Mouse (Mus musculus): ENCODE data around the gene Esf1.
"Not testable (repeated sequence)": the region's sequence is repeated elsewhere in the genome, so short reads cannot be mapped to it uniquely, and the experiment has no call there.

Esf1 gene

DNA sequence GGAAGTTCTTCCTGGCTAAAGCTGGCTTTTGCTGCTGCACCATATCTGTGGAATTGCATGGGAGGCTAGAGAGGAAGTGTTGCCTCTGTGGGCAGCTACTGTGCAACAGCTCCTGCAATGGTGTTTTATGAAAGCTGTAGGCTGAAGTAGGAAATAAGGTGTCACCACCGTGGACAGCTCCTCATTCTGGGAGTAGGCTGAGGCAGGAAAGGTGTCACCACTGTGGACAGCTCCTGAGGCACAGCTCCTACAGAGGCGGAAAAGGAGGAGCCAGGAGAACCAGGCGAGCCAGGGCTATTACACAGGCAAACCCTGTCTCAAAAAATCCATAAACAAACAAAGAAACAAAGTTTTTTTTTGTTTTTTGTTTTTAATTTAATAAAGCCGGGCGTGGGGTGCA, 74.3 kb downstream of the Esf1 start:
- no peak for DNase-seq (ENCODE audit: low read depth)

DNA sequence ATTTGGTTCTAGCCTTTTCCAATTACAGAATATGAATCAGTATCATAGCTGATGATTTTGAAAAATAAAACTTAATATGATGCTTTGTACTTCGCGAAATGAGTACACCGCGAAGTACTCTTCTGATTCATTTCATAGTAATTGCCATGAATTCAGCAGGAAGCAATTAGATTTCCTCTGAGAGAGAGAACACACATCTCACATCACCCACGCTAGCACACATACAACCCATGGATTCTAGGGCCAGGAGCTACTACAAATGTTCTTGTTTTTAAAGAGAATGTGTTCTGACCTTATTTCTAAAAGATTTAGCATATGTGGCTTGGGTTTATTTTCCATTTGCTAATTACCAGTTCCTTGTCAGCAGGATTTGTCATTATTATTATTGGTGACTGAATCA, 76.9 kb downstream of the Esf1 start:
- no peak for DNase-seq (ENCODE audit: low read depth)

- DNase-seq (ENCODE audit: low read depth) = peak; percentile 10
Measured at GRCm38 (mm10) chr2:140084245-140084644, 86.1 kb downstream of the Esf1 start.

- peak; percentile 29 for DNase-seq (ENCODE audit: low read depth)
Measured at GRCm38 (mm10) chr2:140080747-140081577, 89.4 kb downstream of the Esf1 start.

GRCm38 (mm10) chr2:140079284-140079683, 91.1 kb downstream of the Esf1 start:
- DNase-seq (ENCODE audit: low read depth) = not testable (repeated sequence)

GRCm38 (mm10) chr2:140078600-140079280, 91.6 kb downstream of the Esf1 start:
- no peak for DNase-seq (ENCODE audit: low read depth)

DNA sequence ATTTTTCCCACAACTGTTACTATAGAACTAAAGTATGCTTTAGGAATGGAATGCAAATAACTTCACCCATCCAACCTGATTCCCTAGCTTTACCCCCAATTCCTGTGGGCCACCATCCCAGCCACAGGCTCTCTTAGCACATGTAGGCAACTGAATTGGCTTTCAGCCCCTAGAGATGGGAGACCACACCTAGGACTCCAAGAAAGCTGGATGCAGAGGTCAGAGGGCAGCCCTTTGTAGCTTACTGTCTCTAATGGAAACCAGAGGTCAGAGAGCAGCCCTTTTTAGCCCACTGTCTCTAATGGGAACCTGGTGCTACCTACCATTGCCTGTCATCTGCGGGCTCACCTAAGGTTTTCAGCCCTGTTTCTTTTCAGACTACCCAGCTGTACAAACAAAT, 92.9 kb downstream of the Esf1 start:
- no peak for DNase-seq (ENCODE audit: low read depth)

DNA sequence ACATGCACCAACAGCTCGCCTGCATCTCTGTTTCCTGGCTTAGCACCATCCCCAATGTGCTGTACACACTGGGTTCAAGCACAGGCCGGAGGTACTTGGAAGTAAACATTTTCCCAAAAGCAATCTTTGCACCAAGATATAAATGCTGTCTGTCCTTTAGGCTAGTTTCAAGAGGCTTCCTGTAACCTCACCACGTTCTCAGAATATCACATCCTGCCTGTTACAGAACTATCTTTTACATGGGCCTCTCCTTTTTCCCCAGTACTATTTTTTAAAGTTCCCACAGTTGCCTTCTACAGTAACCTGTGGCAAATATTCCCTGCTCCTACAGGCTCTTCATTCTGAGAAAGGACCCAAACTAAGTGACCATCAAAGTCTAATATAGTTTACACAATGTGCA, 95.2 kb downstream of the Esf1 start:
- no peak for DNase-seq (ENCODE audit: low read depth)

All from 416B (cell line).